ENCODE assay signal across 9 mouse cellular contexts in the genomic region with DNA sequence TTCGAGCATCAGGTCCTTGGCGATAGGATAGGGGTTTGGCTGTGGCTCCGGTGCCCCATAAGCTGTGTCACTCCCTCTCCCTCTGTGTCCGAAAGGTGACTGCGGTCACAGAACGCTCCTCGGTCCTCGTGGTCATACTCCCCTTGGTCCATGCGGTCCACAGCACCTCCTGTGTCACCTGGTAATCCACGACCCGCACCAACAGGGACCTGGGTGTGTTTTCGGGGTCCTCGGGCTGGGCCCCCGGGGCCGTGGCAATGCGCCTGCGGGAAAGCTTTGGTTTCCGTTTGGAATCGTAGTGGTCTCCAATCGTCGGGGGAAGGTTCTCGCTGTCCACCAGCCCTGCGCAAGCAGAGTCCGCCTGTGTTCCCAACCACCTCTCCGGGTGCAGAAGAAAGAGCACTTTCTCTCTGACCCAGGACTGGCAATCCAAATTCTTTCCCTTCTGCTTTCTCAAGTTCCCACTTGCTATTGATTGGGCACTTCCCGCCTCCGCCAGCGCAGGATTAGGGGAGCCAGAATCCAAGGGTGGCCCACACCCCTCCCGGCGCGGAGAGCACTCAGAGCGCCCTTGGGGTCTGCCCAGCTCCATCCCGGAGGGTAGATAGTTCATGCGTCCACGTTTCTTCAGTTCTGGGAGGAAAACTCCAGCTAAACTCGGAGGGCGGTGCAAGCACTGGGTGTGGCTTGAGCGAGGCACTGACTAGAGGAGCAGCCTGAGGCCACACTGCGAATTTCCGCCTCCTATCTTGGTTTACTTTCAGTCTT. TPM values are rescaled to one million over a fixed set of nuclear protein-coding genes. Genes with fewer than 3 reads are reported as not detected.
DNase-seq lines count a peak whose midpoint lies in the region; ATAC-seq and TF ChIP-seq lines count a peak whose summit lies in the region.
"Had no signal": no experiment of that assay in that cellular context is flagged by ENCODE, and none has a peak within 500 bp of the region (broad histone marks: within the 10 kb centered on the region; RNA-seq: fewer than 3 reads in every experiment).

A gene (minus strand): TSS at position 636 of the 768 bp plus-strand sequence.

- H3K36me3 ChIP-seq in forebrain, embryonic 14.5 days (ENCODE audit: control insufficient read depth, insufficient read depth, low read length), result no peaks in the 10 kb centered on the region
- no peaks in the 10 kb centered on the region for H3K36me3 ChIP-seq in limb, embryonic 11.5 days (ENCODE audit: control insufficient read depth, insufficient read depth, low read length)
- no peaks in the 10 kb centered on the region for H3K36me3 ChIP-seq in midbrain, embryonic 10.5 days

- H3K9me3 ChIP-seq in forebrain, embryonic 14.5 days (replicated peaks; ENCODE audit: control insufficient read depth, low read length), result no peaks in the 10 kb centered on the region
- H3K9me3 ChIP-seq in limb, embryonic 11.5 days (ENCODE audit: control insufficient read depth, low read length), result no peaks in the 10 kb centered on the region
- no peaks in the 10 kb centered on the region for H3K9me3 ChIP-seq in midbrain, embryonic 10.5 days (replicated peaks)

- no peak for TF ChIP-seq CTCF in bone marrow, adult 2 months (IDR thresholded peaks at IDR 0.05; ENCODE audit: control insufficient read depth, insufficient read depth, low read length)

- ATAC-seq in forebrain, embryonic 14.5 days, result peak; percentile 88
- ATAC-seq in limb, embryonic 11.5 days (ENCODE audit: insufficient number of reproducible peaks, low FRiP score, low TSS enrichment, low read depth), result peak; percentile 78

- peak within 1 kb of the TSS; percentile 97 for H3K4me3 ChIP-seq in bone marrow, adult 2 months (replicated peaks; ENCODE audit: control insufficient read depth, low read depth, low read length)
- H3K4me3 ChIP-seq in forebrain, embryonic 14.5 days (ENCODE audit: low read depth, low read length), result peak within 1 kb of the TSS; percentile 42
- peak within 1 kb of the TSS; percentile 56 for H3K4me3 ChIP-seq in limb, embryonic 11.5 days (ENCODE audit: low read depth, low read length)
- peak within 1 kb of the TSS; percentile 64 for H3K4me3 ChIP-seq in midbrain, embryonic 10.5 days

- under 1% methylated on average over 40 of the region's 40 CpGs for WGBS in bone marrow, adult 2 months
- WGBS in forebrain, embryonic 14.5 days, result under 1% methylated on average over 40 of the region's 40 CpGs
- under 1% methylated on average over 40 of the region's 40 CpGs for WGBS in limb, embryonic 11.5 days
- under 1% methylated on average over 40 of the region's 40 CpGs for WGBS in midbrain, embryonic 10.5 days

- H3K4me1 ChIP-seq in bone marrow, adult 2 months (ENCODE audit: control insufficient read depth, insufficient read depth, low read length), result no peaks in the 10 kb centered on the region
- 0 out of 2 replicates have a peak, but pooled peaks cover 3% of the 10 kb centered on the region for H3K4me1 ChIP-seq in forebrain, embryonic 14.5 days (ENCODE audit: control insufficient read depth, insufficient read depth, low read length)
- no peaks in the 10 kb centered on the region for H3K4me1 ChIP-seq in limb, embryonic 11.5 days (ENCODE audit: control insufficient read depth, insufficient read depth, low read length)
- peaks cover 15% of the 10 kb centered on the region for H3K4me1 ChIP-seq in midbrain, embryonic 10.5 days

- DNase-seq in cerebellum, postnatal 14 days, result peak; percentile 17 to 33
- DNase-seq in cerebellum, adult 8-10 months, result no peak
- DNase-seq in forebrain, embryonic 14.5 days (ENCODE audit: low spot score), result peak; percentile 48
- peak; percentile 59 for DNase-seq in heart, postnatal 4 days
- DNase-seq in limb, embryonic 11.5 days (ENCODE audit: low spot score), result peak; percentile 67
- peak; percentile 66 for DNase-seq in midbrain, embryonic 10.5 days (ENCODE audit: low spot score)
- peak; percentile 10 to 29 for DNase-seq in spleen, postnatal 36 days (ENCODE audit: low spot score in 2 of 2)

- peak within 1 kb of the TSS; percentile 87 for H3K4me2 ChIP-seq in forebrain, embryonic 14.5 days (ENCODE audit: low read length)
- peak within 1 kb of the TSS; percentile 89 for H3K4me2 ChIP-seq in limb, embryonic 11.5 days (ENCODE audit: low read depth, severe bottlenecking)

- H3K27ac ChIP-seq in bone marrow, adult 2 months (ENCODE audit: control insufficient read depth, insufficient read depth, low read depth, low read length, poor library complexity), result peak within 1 kb of the TSS; percentile 17; the same call in 1 of the 2 replicates
- H3K27ac ChIP-seq in forebrain, embryonic 14.5 days (ENCODE audit: low read depth, low read length), result no peak within 1 kb of the TSS
- no peak within 1 kb of the TSS for H3K27ac ChIP-seq in limb, embryonic 11.5 days (replicated peaks; ENCODE audit: low read depth, low read length)
- peak within 1 kb of the TSS; percentile 84 for H3K27ac ChIP-seq in midbrain, embryonic 10.5 days (replicated peaks)

- no peak; the same call in 1 of the 2 replicates for TF ChIP-seq POLR2A in bone marrow, adult 2 months (IDR thresholded peaks at IDR 0.05; ENCODE audit: borderline replicate concordance, control insufficient read depth, low read depth, low read length)

- H3K27me3 ChIP-seq in forebrain, embryonic 14.5 days (replicated peaks; ENCODE audit: control insufficient read depth, insufficient read depth, low read length), result no peaks in the 10 kb centered on the region
- no peaks in the 10 kb centered on the region for H3K27me3 ChIP-seq in limb, embryonic 11.5 days (ENCODE audit: control insufficient read depth, insufficient read depth, low read length)
- H3K27me3 ChIP-seq in midbrain, embryonic 10.5 days (ENCODE audit: low read depth, poor library complexity, severe bottlenecking), result peaks cover 14% of the 10 kb centered on the region; the same call in 1 of the 2 replicates
- H3K27me3 ChIP-seq: CH12.LX had no signal

- peak within 1 kb of the TSS; percentile 58 for H3K9ac ChIP-seq in forebrain, embryonic 14.5 days (ENCODE audit: low read length)
- H3K9ac ChIP-seq in limb, embryonic 11.5 days (ENCODE audit: low read length), result peak within 1 kb of the TSS; percentile 60

RNA-seq across cellular contexts. Expression of the gene that starts here (rescaled TPM):
- 0.45 and 2.0 TPM in 2 replicates for polyA plus RNA-seq in bone marrow, adult 2 months (2011; ENCODE audit: insufficient read depth, insufficient read length, low replicate concordance, missing spikeins)
- polyA plus RNA-seq in forebrain, embryonic 14.5 days (2014; fragmentation: Nextera tagmentation; extraction: Ambion mirVana), result 0.46 and 0.75 TPM in 2 replicates
- 1 to 10 TPM in 1 of 2 experiments, under 1 TPM in 1; 0.38 to 1.0 TPM for total RNA-seq in heart, postnatal 4 days (2021)
- polyA plus RNA-seq in limb, embryonic 11.5 days (2014; fragmentation: Nextera tagmentation; extraction: Ambion mirVana), result 0.54 and 1.1 TPM in 2 replicates
- polyA plus RNA-seq in midbrain, embryonic 10.5 days (2016; fragmentation: Nextera tagmentation; extraction: Ambion mirVana), result 0.85 and 1.3 TPM in 2 replicates
- total RNA-seq: CH12.LX had no signal

Comparison
In these comparisons a context has a peak if more than half of its experiments do, and no peak if none do; other contexts are left out.
1. Peak in DNase-seq, ATAC-seq, H3K4me3 ChIP-seq, H3K9ac ChIP-seq and H3K4me2 ChIP-seq in forebrain, embryonic 14.5 days; RNA of the gene not detected or under 1 TPM.
2. H3K27ac ChIP-seq: peak in bone marrow, adult 2 months (single experiment) and midbrain, embryonic 10.5 days (single experiment); none in forebrain, embryonic 14.5 days (single experiment) and limb, embryonic 11.5 days (single experiment).
3. H3K4me3 ChIP-seq: peak in every context shown above with its lines; median percentile 97 in bone marrow, adult 2 months; 64 in midbrain, embryonic 10.5 days; 56 in limb, embryonic 11.5 days; 42 in forebrain, embryonic 14.5 days.